Mouse (Mus musculus) midbrain, embryonic 10.5 days (tissue): ENCODE measurements around the gene Ddx39b. TPM values are rescaled to one million over a fixed set of nuclear protein-coding genes. Genes with fewer than 3 reads are reported as not detected.

Source experiments
- DNase-seq: peaks from one replicate; pipeline ENCODE4 v3.0.0-alpha.2; 2017; ENCODE audit warnings: low spot score
- H3K27ac ChIP-seq: fragments of 300-500 bp; sonication (generic); replicated peaks from 2 replicates; pipeline ENCODE4 v1.5.1; 2016; ENCODE audit warnings: mild to moderate bottlenecking
- H3K27me3 ChIP-seq: fragments of 300-500 bp; sonication (generic); 2 replicates; pipeline ENCODE4 v1.6.1; 2016; ENCODE audit warnings: low read depth, mild to moderate bottlenecking; ENCODE audit not compliant: poor library complexity, severe bottlenecking
- H3K36me3 ChIP-seq: fragments of 300-500 bp; sonication (generic); 2 replicates; pipeline ENCODE4 v1.6.1; 2016; ENCODE audit warnings: mild to moderate bottlenecking, moderate library complexity
- H3K4me1 ChIP-seq: fragments of 300-500 bp; sonication (generic); 2 replicates; pipeline ENCODE4 v1.6.1; 2016
- H3K4me3 ChIP-seq: fragments of 300-500 bp; sonication (generic); 2 replicates; pipeline ENCODE4 v1.5.1; 2016; ENCODE audit warnings: mild to moderate bottlenecking, moderate library complexity
- H3K9me3 ChIP-seq: fragments of 300-500 bp; sonication (generic); replicated peaks from 2 replicates; pipeline ENCODE4 v1.6.1; 2016; ENCODE audit warnings: mild to moderate bottlenecking
- WGBS: fragments of 180-500 bp; shearing (Covaris S2); methylation state at CpG from one replicate; pipeline ENCODE4 v1.1.7; 2016; 5-methylcytosine and 5-hydroxymethylcytosine counted together
- polyA plus RNA-seq: library from polyadenylated mRNA; unstranded; fragments of >200 nt; fragmentation: Nextera tagmentation; extraction: Ambion mirVana; gene quantifications from 2 replicates; pipeline ENCODE4 v1.2.1, GENCODE M21; 2016

Ddx39b gene
- polyA plus RNA-seq, 1 experiment from 2014 or later, result 724 TPM

GRCm38 (mm10) chr17:35202442-35202841 is 39.1 kb upstream of the Ddx39b start:
- H3K9me3 ChIP-seq, result no peaks in the 10 kb centered on the region
- no peak overlapping the region for H3K4me3 ChIP-seq
- H3K27me3 ChIP-seq, result peaks cover 67% of the 10 kb centered on the region
- WGBS, result 83% methylated on average over 4 of the region's 4 CpGs
- no peak for DNase-seq
- no peaks in the 10 kb centered on the region for H3K36me3 ChIP-seq
- H3K27ac ChIP-seq, result no peak overlapping the region
- H3K4me1 ChIP-seq, result peaks cover 12% of the 10 kb centered on the region; the same call in 1 of the 2 replicates

- DNase-seq, result no peak
- no peaks in the 10 kb centered on the region for H3K9me3 ChIP-seq
- no peaks in the 10 kb centered on the region for H3K36me3 ChIP-seq
- H3K27me3 ChIP-seq, result peaks cover 55% of the 10 kb centered on the region
- no peak within 1 kb of the TSS for H3K4me3 ChIP-seq
- 32% methylated on average over 20 of the region's 20 CpGs for WGBS
- peaks cover 17% of the 10 kb centered on the region for H3K4me1 ChIP-seq
- H3K27ac ChIP-seq, result no peak within 1 kb of the TSS
Observed at GRCm38 (mm10) chr17:35204494-35205379, 36.8 kb upstream of the Ddx39b start, which contains the start of gene Lta. TSS of gene Lta (minus strand) at chr17:35205351.

- Histone ChIP-seq H3K27me3 (peaks cover 52% of the 10 kb centered on the region), H3K4me3 (no peak overlapping the region), H3K36me3 (no peaks in the 10 kb centered on the region), H3K4me1 (peaks cover 17% of the 10 kb centered on the region), H3K27ac (no peak overlapping the region), H3K9me3 (no peaks in the 10 kb centered on the region)
- no peak for DNase-seq
- 60% methylated on average over 10 of the region's 10 CpGs for WGBS
Observed at GRCm38 (mm10) chr17:35205380-35205769, 36.2 kb upstream of the Ddx39b start.

GRCm38 (mm10) chr17:35209785-35210535 is 31.6 kb upstream of the Ddx39b start:
- no peaks in the 10 kb centered on the region for H3K36me3 ChIP-seq
- peaks cover 6% of the 10 kb centered on the region for H3K27me3 ChIP-seq
- no peak for DNase-seq
- peaks cover 16% of the 10 kb centered on the region for H3K4me1 ChIP-seq
- WGBS, result 82% methylated on average over 12 of the region's 12 CpGs
- H3K4me3 ChIP-seq, result no peak overlapping the region
- H3K27ac ChIP-seq, result no peak overlapping the region
- H3K9me3 ChIP-seq, result no peaks in the 10 kb centered on the region

- 81% methylated on average over 3 of the region's 3 CpGs for WGBS
- Histone ChIP-seq H3K4me1 (peaks cover 16% of the 10 kb centered on the region), H3K27ac (no peak overlapping the region)
Observed at GRCm38 (mm10) chr17:35210593-35210992, 31.0 kb upstream of the Ddx39b start.

GRCm38 (mm10) chr17:35213071-35213470 is 28.5 kb upstream of the Ddx39b start:
- Histone ChIP-seq H3K4me3 (no peak overlapping the region), H3K27me3 (no peaks in the 10 kb centered on the region), H3K4me1 (peaks cover 16% of the 10 kb centered on the region), H3K9me3 (no peaks in the 10 kb centered on the region), H3K36me3 (0 out of 2 replicates have a peak, but pooled peaks cover 2% of the 10 kb centered on the region), H3K27ac (no peak overlapping the region)
- DNase-seq, result no peak
- 92% methylated on average over 5 of the region's 5 CpGs for WGBS

More at GRCm38 (mm10) chr17:35210593-35210992, 31.0 kb upstream of the Ddx39b start:
- no peak for DNase-seq
- Histone ChIP-seq H3K36me3 (no peaks in the 10 kb centered on the region), H3K27me3 (peaks cover under 1% of the 10 kb centered on the region; the same call in 1 of the 2 replicates), H3K9me3 (no peaks in the 10 kb centered on the region), H3K4me3 (no peak overlapping the region)

GRCm38 (mm10) chr17:35218516-35219193 is 22.9 kb upstream of the Ddx39b start:
- WGBS, result 86% methylated on average over 18 of the region's 18 CpGs
- peaks cover 8% of the 10 kb centered on the region; the same call in 1 of the 2 replicates for H3K4me1 ChIP-seq
- H3K27ac ChIP-seq, result no peak overlapping the region; the same call in 1 of the 2 replicates
- peaks cover 51% of the 10 kb centered on the region for H3K36me3 ChIP-seq
- no peak overlapping the region for H3K4me3 ChIP-seq
- no peaks in the 10 kb centered on the region for H3K9me3 ChIP-seq
- H3K27me3 ChIP-seq, result no peaks in the 10 kb centered on the region
- no peak for DNase-seq

- DNase-seq, result no peak
- 91% methylated on average over 6 of the region's 6 CpGs for WGBS
- H3K4me1 ChIP-seq, result peaks cover 5% of the 10 kb centered on the region; the same call in 1 of the 2 replicates
- peaks cover 58% of the 10 kb centered on the region for H3K36me3 ChIP-seq
- no peak overlapping the region for H3K4me3 ChIP-seq
- H3K9me3 ChIP-seq, result no peaks in the 10 kb centered on the region
- no peaks in the 10 kb centered on the region for H3K27me3 ChIP-seq
- H3K27ac ChIP-seq, result no peak overlapping the region
Observed at GRCm38 (mm10) chr17:35219601-35220041, 21.9 kb upstream of the Ddx39b start.

- H3K4me3 ChIP-seq, result no peak within 1 kb of the TSS; the same call in 1 of the 2 replicates
- DNase-seq, result no peak
- H3K9me3 ChIP-seq, result no peaks in the 10 kb centered on the region
- H3K27me3 ChIP-seq, result no peaks in the 10 kb centered on the region
- peak within 1 kb of the TSS; percentile 62 for H3K27ac ChIP-seq
- peaks cover 65% of the 10 kb centered on the region for H3K36me3 ChIP-seq
- WGBS, result 85% methylated on average over 28 of the region's 28 CpGs
- H3K4me1 ChIP-seq, result 0 out of 2 replicates have a peak, but pooled peaks cover 3% of the 10 kb centered on the region
Observed at GRCm38 (mm10) chr17:35220156-35220952, 21.2 kb upstream of the Ddx39b start, which contains the start of gene Gm16181. TSS of gene Gm16181 (plus strand) at chr17:35220834.

- H3K4me1 ChIP-seq, result 0 out of 2 replicates have a peak, but pooled peaks cover 3% of the 10 kb centered on the region
- no peak overlapping the region for H3K4me3 ChIP-seq
- DNase-seq, result no peak
- WGBS, result 82% methylated on average over 6 of the region's 6 CpGs
- no peak overlapping the region for H3K27ac ChIP-seq
- H3K36me3 ChIP-seq, result peaks cover 84% of the 10 kb centered on the region
- H3K27me3 ChIP-seq, result no peaks in the 10 kb centered on the region
- no peaks in the 10 kb centered on the region for H3K9me3 ChIP-seq
Observed at GRCm38 (mm10) chr17:35222299-35222698, 19.2 kb upstream of the Ddx39b start.

- Histone ChIP-seq H3K9me3 (no peaks in the 10 kb centered on the region), H3K27me3 (no peaks in the 10 kb centered on the region), H3K4me1 (0 out of 2 replicates have a peak, but pooled peaks cover 3% of the 10 kb centered on the region), H3K27ac (no peak overlapping the region), H3K4me3 (no peak overlapping the region), H3K36me3 (peaks cover 92% of the 10 kb centered on the region)
- 92% methylated on average over 4 of the region's 4 CpGs for WGBS
- no peak for DNase-seq
Observed at GRCm38 (mm10) chr17:35224641-35225040, 16.9 kb upstream of the Ddx39b start.
